In the genomic region with DNA sequence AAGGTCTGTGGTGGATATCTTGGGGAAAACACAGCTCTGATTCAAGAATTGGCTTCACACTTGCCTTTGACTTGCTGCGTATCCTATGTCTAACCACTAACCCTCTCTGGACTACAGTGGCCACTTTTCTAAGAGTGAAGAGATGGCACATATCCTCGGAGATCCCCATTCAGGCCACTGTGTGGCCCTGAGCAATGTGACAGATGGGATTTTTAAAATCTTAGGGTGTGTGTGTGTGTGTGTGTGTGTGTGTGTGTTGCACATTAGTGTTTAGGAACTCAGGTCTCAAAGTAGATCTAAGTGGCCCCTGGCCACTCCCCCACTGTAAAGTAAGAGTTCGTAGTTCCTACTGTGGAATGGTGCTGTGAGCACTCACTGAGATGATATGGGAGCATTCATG, we compare ENCODE assay signal across 10 mouse cellular contexts. TPM values are rescaled to one million over a fixed set of nuclear protein-coding genes. Genes with fewer than 3 reads are reported as not detected.
A peak's percentile ranks its signal among the peaks of the same experiment; 100 is the strongest.
DNase-seq lines count a peak whose midpoint lies in the region; ATAC-seq and TF ChIP-seq lines count a peak whose summit lies in the region.
"Had no signal": no experiment of that assay in that cellular context is flagged by ENCODE, and none has a peak within 500 bp of the region (broad histone marks: within the 10 kb centered on the region; RNA-seq: fewer than 3 reads in every experiment).

No protein-coding gene starts in this region.

- no peaks in the 10 kb centered on the region for H3K36me3 ChIP-seq in lung, embryonic 16.5 days (ENCODE audit: control insufficient read depth, insufficient read depth, low read length)
- no peaks in the 10 kb centered on the region for H3K36me3 ChIP-seq in forebrain, postnatal 0 days (ENCODE audit: insufficient read depth)
- no peaks in the 10 kb centered on the region for H3K36me3 ChIP-seq in midbrain, embryonic 11.5 days (ENCODE audit: control insufficient read depth, insufficient read depth, low read length)
- H3K36me3 ChIP-seq: heart, embryonic 10.5 days; liver, embryonic 13.5 days had no signal

- 81% methylated on average over 3 of the region's 3 CpGs for WGBS in lung, embryonic 16.5 days
- WGBS in forebrain, postnatal 0 days: 84% methylated on average over 3 of the region's 3 CpGs
- WGBS in midbrain, embryonic 11.5 days: 81% methylated on average over 3 of the region's 3 CpGs

- peaks cover 29% of the 10 kb centered on the region for H3K27me3 ChIP-seq in lung, embryonic 16.5 days (ENCODE audit: control insufficient read depth, insufficient read depth, low read depth, low read length)
- H3K27me3 ChIP-seq in forebrain, postnatal 0 days (ENCODE audit: insufficient read depth, low read length): no peaks in the 10 kb centered on the region
- H3K27me3 ChIP-seq in midbrain, embryonic 11.5 days (ENCODE audit: control insufficient read depth, insufficient read depth, low read length): peaks cover 4% of the 10 kb centered on the region; the same call in 1 of the 2 replicates

- no peak for TF ChIP-seq CTCF in forebrain, postnatal 0 days (IDR thresholded peaks at IDR 0.05; ENCODE audit: low read depth)

- H3K27ac ChIP-seq in lung, embryonic 16.5 days (ENCODE audit: low read length): no peak overlapping the region
- no peak overlapping the region for H3K27ac ChIP-seq in forebrain, postnatal 0 days (ENCODE audit: low read depth, low read length)
- no peak overlapping the region for H3K27ac ChIP-seq in midbrain, embryonic 11.5 days (ENCODE audit: low read depth, low read length)
- H3K27ac ChIP-seq: liver, embryonic 13.5 days had no signal

- peak overlapping the region; percentile 74 for H3K4me2 ChIP-seq in lung, embryonic 16.5 days (ENCODE audit: low read depth, low read length)
- peak overlapping the region; percentile 83 for H3K4me2 ChIP-seq in forebrain, postnatal 0 days (ENCODE audit: low read depth)
- peak overlapping the region; percentile 90 for H3K4me2 ChIP-seq in midbrain, embryonic 11.5 days
- H3K4me2 ChIP-seq: liver, embryonic 13.5 days had no signal

- DNase-seq in lung, postnatal 10 days: no peak
- DNase-seq in forebrain, postnatal 0 days: no peak
- no peak for DNase-seq in midbrain, embryonic 11.5 days (ENCODE audit: low spot score, missing footprints)
- no peak for DNase-seq in frontal cortex, postnatal 25 days (ENCODE audit: low spot score in 2 of 2)
- no peak for DNase-seq in spleen, postnatal 4 days (ENCODE audit: low spot score in 2 of 2)
- DNase-seq in left cerebral cortex, postnatal 25 days (ENCODE audit: low spot score in 2 of 2): no peak
- DNase-seq: liver, embryonic 13.5 days had no signal

- no peak overlapping the region for H3K9ac ChIP-seq in lung, embryonic 16.5 days (ENCODE audit: low read length)
- peak overlapping the region; percentile 88; the same call in 1 of the 2 replicates for H3K9ac ChIP-seq in forebrain, postnatal 0 days
- no peak overlapping the region for H3K9ac ChIP-seq in midbrain, embryonic 11.5 days (ENCODE audit: low read length)
- H3K9ac ChIP-seq: liver, embryonic 13.5 days had no signal

- no peaks in the 10 kb centered on the region; the same call in 1 of the 2 replicates for H3K9me3 ChIP-seq in lung, embryonic 16.5 days (ENCODE audit: control insufficient read depth, low read length)
- H3K9me3 ChIP-seq in forebrain, postnatal 0 days (ENCODE audit: low read length): no peaks in the 10 kb centered on the region
- no peaks in the 10 kb centered on the region for H3K9me3 ChIP-seq in midbrain, embryonic 11.5 days (ENCODE audit: control insufficient read depth, low read length)
- H3K9me3 ChIP-seq: heart, embryonic 10.5 days; liver, embryonic 13.5 days had no signal

- intact Hi-C loops in left cerebral cortex, postnatal 25 days (cut with DNase I): loop anchor here (2.0 to 5.0 kb wide), 4 partner anchors 80 to 119 kb away; no protein-coding TSS in a partner anchor

- peaks cover 8% of the 10 kb centered on the region; the same call in 1 of the 2 replicates for H3K4me1 ChIP-seq in lung, embryonic 16.5 days (replicated peaks; ENCODE audit: control insufficient read depth, insufficient read depth, low read length)
- H3K4me1 ChIP-seq in forebrain, postnatal 0 days (ENCODE audit: insufficient read depth): peaks cover 16% of the 10 kb centered on the region
- H3K4me1 ChIP-seq in midbrain, embryonic 11.5 days (ENCODE audit: control insufficient read depth, insufficient read depth, low read length): peaks cover 19% of the 10 kb centered on the region
- H3K4me1 ChIP-seq: liver, embryonic 13.5 days had no signal

- ATAC-seq in lung, embryonic 16.5 days (ENCODE audit: low read depth): no peak
- ATAC-seq in forebrain, postnatal 0 days: no peak
- ATAC-seq in midbrain, embryonic 11.5 days (ENCODE audit: low FRiP score): no peak

- H3K4me3 ChIP-seq in lung, embryonic 16.5 days (ENCODE audit: low read length): no peak overlapping the region
- peak overlapping the region; percentile 66 for H3K4me3 ChIP-seq in forebrain, postnatal 0 days (ENCODE audit: low read depth, low read length)
- peak overlapping the region; percentile 60 for H3K4me3 ChIP-seq in midbrain, embryonic 11.5 days (ENCODE audit: low read depth, low read length)
- H3K4me3 ChIP-seq: liver, embryonic 13.5 days; myocyte had no signal

RNA-seq across cellular contexts. Expression of a gene that starts 1.9 kb away (rescaled TPM):
- polyA plus RNA-seq in lung, embryonic 16.5 days (2015; fragmentation: Nextera tagmentation; extraction: Ambion mirVana): 4.5 and 4.8 TPM in 2 replicates
- 24.4 and 25.1 TPM in 2 replicates for total RNA-seq in forebrain, postnatal 0 days (2014; rRNA removed)
- 8.1 and 10.2 TPM in 2 replicates for polyA plus RNA-seq in forebrain, postnatal 0 days (2015; fragmentation: Nextera tagmentation; extraction: Ambion mirVana)
- 8.0 and 9.1 TPM in 2 replicates for polyA plus RNA-seq in midbrain, embryonic 11.5 days (2014; fragmentation: Nextera tagmentation; extraction: Ambion mirVana)
- 10 to 100 TPM; 56.0 to 67.5 TPM for total RNA-seq in left cerebral cortex, postnatal 25 days (2021)
- polyA plus RNA-seq: myocyte had no signal
